Mouse (Mus musculus) cerebellum, adult 2 months (tissue): ENCODE results near the gene 1700102P08Rik. TPM values are rescaled to one million over a fixed set of nuclear protein-coding genes. Genes with fewer than 3 reads are reported as not detected.

ENCODE experiments used
- DNase-seq, 2 experiments: peaks; one replicate each; pipeline ENCODE4 v3.0.0; 2021
- H3K27ac ChIP-seq: fragments of 200-500 bp; 2 replicates; pipeline ENCODE4 v1.5.1; 2012; ENCODE audit warnings: low read length, control low read depth, inconsistent platforms; ENCODE audit not compliant: insufficient read depth
- H3K27me3 ChIP-seq: fragments of 200-500 bp; 2 replicates; pipeline ENCODE4 v1.6.1; 2012; ENCODE audit warnings: inconsistent platforms, mild to moderate bottlenecking, low read length, moderate library complexity; ENCODE audit not compliant: control insufficient read depth, insufficient read depth
- H3K4me1 ChIP-seq: fragments of 200-500 bp; 2 replicates; pipeline ENCODE4 v1.6.1; 2011; ENCODE audit warnings: low read length; ENCODE audit not compliant: control insufficient read depth, insufficient read depth
- H3K4me3 ChIP-seq: fragments of 200-500 bp; replicated peaks from 2 replicates; pipeline ENCODE3; 2011; ENCODE audit warnings: mild to moderate bottlenecking, low read depth, low read length, control low read depth; ENCODE audit not compliant: insufficient read depth
- CTCF ChIP-seq: fragments of 200-500 bp; IDR thresholded peaks from 2 replicates; pipeline ENCODE4 v1.5.1; 2011; ENCODE audit warnings: low read depth, mild to moderate bottlenecking, control low read depth, low read length, moderate library complexity, borderline replicate concordance; ENCODE audit not compliant: insufficient read depth
- POLR2A ChIP-seq: fragments of 200-500 bp; IDR thresholded peaks from 2 replicates; pipeline ENCODE4 v1.6.1; 2011; ENCODE audit warnings: low read length, control low read depth, borderline replicate concordance; ENCODE audit not compliant: insufficient read depth
- whole genome bisulfite sequencing: fragments of 180-500 bp; shearing (Covaris S2); methylation state at CpG from one replicate; pipeline ENCODE4 v1.1.7; 2018; 5-methylcytosine and 5-hydroxymethylcytosine counted together
- polyA plus RNA-seq: library from polyadenylated mRNA; depleted of rRNA; stranded (reverse); fragments of >200 nt; gene quantifications from 2 replicates; pipeline ENCODE4 v1.2.3, GENCODE M21; 2012; rRNA removed

Gene 1700102P08Rik
- polyA plus RNA-seq: 1.3 and 1.7 TPM in 2 replicates

GRCm38 (mm10) chr9:108392676-108393075 lies at the start of gene 1700102P08Rik:
1700102P08Rik (plus strand) TSS chr9:108392805.
- 53% methylated on average over 18 of the region's 18 CpGs for WGBS
- H3K27me3 ChIP-seq: no peaks in the 10 kb centered on the region

GRCm38 (mm10) chr9:108343331-108343730 lies 49.3 kb upstream of the 1700102P08Rik start:
- no peak for TF ChIP-seq POLR2A
- TF ChIP-seq CTCF: no peak
- no peak overlapping the region for H3K27ac ChIP-seq

More at GRCm38 (mm10) chr9:108392676-108393075, at the start of gene 1700102P08Rik:
- H3K4me3 ChIP-seq: no peak within 1 kb of the TSS
- TF ChIP-seq POLR2A: no peak
- no peak within 1 kb of the TSS for H3K27ac ChIP-seq
- no peak for DNase-seq
- no peaks in the 10 kb centered on the region for H3K4me1 ChIP-seq

DNA sequence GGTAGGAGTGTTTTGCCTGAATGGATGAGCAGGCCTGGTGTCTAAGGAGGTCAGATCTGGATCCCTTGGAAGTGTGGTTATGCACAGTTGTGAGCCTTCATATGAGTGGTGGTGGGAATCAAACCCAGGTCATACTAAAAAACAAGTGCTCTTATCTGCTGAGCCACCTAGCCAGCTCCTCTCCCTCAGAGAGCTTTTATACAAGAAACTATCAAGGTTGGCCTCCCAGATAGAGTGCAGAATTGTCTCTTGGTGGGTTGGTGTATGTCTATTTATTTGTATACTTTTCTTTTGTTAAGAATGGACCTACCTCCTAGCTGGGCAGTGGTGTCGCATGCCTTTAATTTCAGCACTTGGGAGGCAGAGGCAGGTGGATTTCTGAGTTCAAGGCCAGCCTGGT lies 48.8 kb upstream of the 1700102P08Rik start:
- Histone ChIP-seq H3K27me3 (no peaks in the 10 kb centered on the region), H3K4me1 (peaks cover 4% of the 10 kb centered on the region), H3K27ac (no peak overlapping the region), H3K4me3 (no peak overlapping the region)
- DNase-seq: no peak
- 93% methylated on average over 1 of the region's 1 CpGs for WGBS
- TF ChIP-seq CTCF: no peak
- no peak for TF ChIP-seq POLR2A

More at GRCm38 (mm10) chr9:108343331-108343730, 49.3 kb upstream of the 1700102P08Rik start:
- no peak overlapping the region for H3K4me3 ChIP-seq
- 93% methylated on average over 3 of the region's 3 CpGs for WGBS
- H3K27me3 ChIP-seq: no peaks in the 10 kb centered on the region
- peaks cover 4% of the 10 kb centered on the region for H3K4me1 ChIP-seq
- no peak for DNase-seq

GRCm38 (mm10) chr9:108344471-108344870 lies 48.1 kb upstream of the 1700102P08Rik start:
- H3K27ac ChIP-seq: no peak overlapping the region
- WGBS: 78% methylated on average over 4 of the region's 4 CpGs
- H3K4me1 ChIP-seq: peaks cover 4% of the 10 kb centered on the region
- H3K4me3 ChIP-seq: no peak overlapping the region
- TF ChIP-seq CTCF: no peak
- TF ChIP-seq POLR2A: no peak
- H3K27me3 ChIP-seq: no peaks in the 10 kb centered on the region; the same call in 1 of the 2 replicates
- DNase-seq: no peak

DNA sequence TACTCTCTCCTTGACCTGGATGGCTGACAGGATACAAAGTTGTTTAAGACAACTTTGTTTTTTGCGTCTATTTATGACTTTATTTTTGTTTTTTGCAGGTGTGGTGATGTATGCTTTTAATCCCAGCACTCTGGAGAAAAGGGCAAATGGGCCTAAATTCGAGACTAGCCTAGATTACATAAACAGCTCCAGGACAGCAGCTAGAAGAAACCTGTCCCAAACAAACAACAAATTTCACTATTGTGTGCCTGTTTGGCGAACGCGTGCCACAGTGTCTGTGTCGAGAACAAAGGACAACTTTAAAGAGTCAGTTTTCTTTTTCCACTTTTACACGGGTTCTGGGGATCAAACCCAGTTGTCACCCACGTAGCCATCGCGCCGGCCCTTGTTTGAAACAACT lies 45.6 kb upstream of the 1700102P08Rik start:
- Histone ChIP-seq H3K27me3 (no peaks in the 10 kb centered on the region; the same call in 1 of the 2 replicates), H3K4me3 (peak overlapping the region; percentile 79), H3K4me1 (no peaks in the 10 kb centered on the region), H3K27ac (peak overlapping the region; percentile 93)
- 3% methylated on average over 11 of the region's 11 CpGs for WGBS
- no peak for DNase-seq
- no peak for TF ChIP-seq POLR2A
- TF ChIP-seq CTCF: no peak

DNA sequence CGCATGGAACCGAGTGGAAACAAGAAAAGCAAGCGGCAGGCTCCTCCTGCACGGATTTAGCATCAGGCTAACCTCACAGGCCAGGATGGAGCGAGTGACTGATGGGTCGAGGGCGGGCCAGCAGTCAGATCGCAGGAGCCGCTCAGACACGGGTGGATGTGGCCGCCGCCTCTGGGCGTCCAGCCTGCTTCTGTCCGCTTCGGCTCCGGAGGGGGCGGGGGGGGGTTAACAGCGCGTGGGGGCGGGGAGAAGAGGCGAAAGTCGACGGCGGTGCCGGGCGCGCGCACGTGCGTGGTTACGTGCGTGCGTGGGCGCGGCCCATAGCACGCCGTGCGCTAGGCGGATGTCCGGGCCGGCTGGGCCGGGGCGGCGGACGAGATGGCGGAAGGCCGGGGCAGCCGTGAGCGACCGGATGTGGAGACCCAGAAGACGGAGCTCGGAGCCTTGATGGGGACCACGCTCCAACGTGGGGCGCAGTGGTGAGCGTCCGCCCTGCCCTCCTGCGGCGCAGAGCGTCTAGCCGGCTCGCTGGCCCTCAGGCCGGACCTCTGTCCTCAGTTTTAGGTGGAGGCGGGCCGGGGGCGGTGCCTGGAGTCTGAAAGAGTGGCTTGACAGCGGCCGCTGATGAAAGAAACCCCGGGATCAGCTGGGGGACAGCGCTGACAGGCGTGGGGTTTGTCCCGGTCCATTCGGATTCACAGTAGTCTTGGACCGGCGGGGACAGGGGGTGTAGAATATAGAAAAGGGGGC lies 44.9 kb upstream of the 1700102P08Rik start, which contains the start of gene Usp4:
Gene Usp4, plus strand, starts transcription at position 314 of the 750 bp plus-strand sequence.
- TF ChIP-seq POLR2A: peak; percentile 83
- no peak for TF ChIP-seq CTCF
- H3K4me3 ChIP-seq: peak within 1 kb of the TSS; percentile 96
- peak within 1 kb of the TSS; percentile 93 for H3K27ac ChIP-seq
- WGBS: under 1% methylated on average over 70 of the region's 75 CpGs
- H3K27me3 ChIP-seq: no peaks in the 10 kb centered on the region; the same call in 1 of the 2 replicates
- DNase-seq: peak; percentile 87 to 90
- H3K4me1 ChIP-seq: no peaks in the 10 kb centered on the region

- peak overlapping the region; percentile 96 for H3K4me3 ChIP-seq
- no peak overlapping the region for H3K27ac ChIP-seq
- TF ChIP-seq CTCF: no peak
- no peak for TF ChIP-seq POLR2A
- 1% methylated on average over 14 of the region's 14 CpGs for WGBS
- H3K27me3 ChIP-seq: no peaks in the 10 kb centered on the region; the same call in 1 of the 2 replicates
- no peak for DNase-seq
- H3K4me1 ChIP-seq: 0 out of 2 replicates have a peak, but pooled peaks cover 2% of the 10 kb centered on the region
Observed at GRCm38 (mm10) chr9:108348290-108348680, 44.3 kb upstream of the 1700102P08Rik start.

GRCm38 (mm10) chr9:108349727-108350126 lies 42.9 kb upstream of the 1700102P08Rik start:
- peaks cover 3% of the 10 kb centered on the region; the same call in 1 of the 2 replicates for H3K4me1 ChIP-seq
- no peak overlapping the region for H3K4me3 ChIP-seq
- no peaks in the 10 kb centered on the region; the same call in 1 of the 2 replicates for H3K27me3 ChIP-seq
- H3K27ac ChIP-seq: no peak overlapping the region
- no peak for DNase-seq
- TF ChIP-seq CTCF (no peak), POLR2A (no peak)
- 88% methylated on average over 4 of the region's 4 CpGs for WGBS
